Mouse (Mus musculus) liver, postnatal 0 days (tissue): Measurements from ENCODE around the gene Xrcc6.

ENCODE experiments used
- CTCF ChIP-seq: sonication (generic); IDR thresholded peaks from 2 replicates; pipeline ENCODE4 v1.5.1; 2016; ENCODE audit warnings: antibody characterized with exemption, low read depth
- EP300 ChIP-seq: IDR thresholded peaks from 2 replicates; pipeline ENCODE4 v1.6.1; 2016; ENCODE audit warnings: antibody characterized with exemption, low read depth, mild to moderate bottlenecking

- TF ChIP-seq EP300 (no peak), CTCF (no peak)
Observed at GRCm38 (mm10) chr15:81982173-81982572, 5.5 kb upstream of the Xrcc6 start.
